Mouse (Mus musculus): Measurements from ENCODE around the gene Gimap3. TPM values are rescaled to one million over a fixed set of nuclear protein-coding genes. Genes with fewer than 3 reads are reported as not detected.

Gene Gimap3
- polyA plus RNA-seq, 1 experiment from 2014 or later, result 0.19 TPM

- ATAC-seq (ENCODE audit: low FRiP score, low TSS enrichment), result no peak
- Histone ChIP-seq H3K27ac (ENCODE audit: low read length) (no peak overlapping the region), H3K36me3 (ENCODE audit: insufficient read depth, low read length) (no peaks in the 10 kb centered on the region), H3K27me3 (ENCODE audit: insufficient read depth, low read length) (no peaks in the 10 kb centered on the region), H3K9ac (replicated peaks; ENCODE audit: low read length) (no peak overlapping the region), H3K4me2 (replicated peaks; ENCODE audit: low read depth, low read length) (no peak overlapping the region), H3K4me3 (ENCODE audit: low read length) (no peak overlapping the region), H3K4me1 (ENCODE audit: insufficient read depth, low read length) (no peaks in the 10 kb centered on the region), H3K9me3 (ENCODE audit: low read length) (no peaks in the 10 kb centered on the region)
- 83% methylated on average over 1 of the region's 1 CpGs for WGBS
These were observed 37.0 kb downstream of the Gimap3 start for GRCm38 (mm10) chr6:48733660-48734059.

- H3K4me1 ChIP-seq (ENCODE audit: insufficient read depth, low read length), result no peaks in the 10 kb centered on the region
- ATAC-seq (ENCODE audit: low FRiP score, low TSS enrichment), result no peak
- H3K27ac ChIP-seq (ENCODE audit: low read length), result no peak overlapping the region
- no peak overlapping the region for H3K9ac ChIP-seq (replicated peaks; ENCODE audit: low read length)
- H3K4me3 ChIP-seq (ENCODE audit: low read length), result no peak overlapping the region
- 41% methylated on average over 8 of the region's 8 CpGs for WGBS
- H3K4me2 ChIP-seq (replicated peaks; ENCODE audit: low read depth, low read length), result no peak overlapping the region
- no peaks in the 10 kb centered on the region for H3K9me3 ChIP-seq (ENCODE audit: low read length)
- no peaks in the 10 kb centered on the region for H3K36me3 ChIP-seq (ENCODE audit: insufficient read depth, low read length)
- H3K27me3 ChIP-seq (ENCODE audit: insufficient read depth, low read length), result no peaks in the 10 kb centered on the region
These were observed 37.8 kb downstream of the Gimap3 start for GRCm38 (mm10) chr6:48732864-48733304.

GRCm38 (mm10) chr6:48727761-48728160 lies 42.9 kb downstream of the Gimap3 start:
- Histone ChIP-seq H3K4me1 (ENCODE audit: insufficient read depth, low read length) (no peaks in the 10 kb centered on the region; the same call in 1 of the 2 replicates), H3K4me2 (replicated peaks; ENCODE audit: low read depth, low read length) (no peak overlapping the region), H3K27ac (ENCODE audit: low read length) (no peak overlapping the region), H3K9me3 (ENCODE audit: low read length) (0 out of 2 replicates have a peak, but pooled peaks cover 3% of the 10 kb centered on the region), H3K4me3 (ENCODE audit: low read length) (no peak overlapping the region), H3K9ac (replicated peaks; ENCODE audit: low read length) (no peak overlapping the region), H3K36me3 (ENCODE audit: insufficient read depth, low read length) (no peaks in the 10 kb centered on the region), H3K27me3 (ENCODE audit: insufficient read depth, low read length) (no peaks in the 10 kb centered on the region)
- ATAC-seq (ENCODE audit: low FRiP score, low TSS enrichment), result no peak
- WGBS, result 89% methylated on average over 5 of the region's 5 CpGs

- 29% methylated on average over 1 of the region's 1 CpGs for WGBS
- H3K4me1 ChIP-seq (ENCODE audit: insufficient read depth, low read length), result no peaks in the 10 kb centered on the region; the same call in 1 of the 2 replicates
- H3K4me2 ChIP-seq (replicated peaks; ENCODE audit: low read depth, low read length), result no peak overlapping the region
- no peaks in the 10 kb centered on the region for H3K27me3 ChIP-seq (ENCODE audit: insufficient read depth, low read length)
- H3K4me3 ChIP-seq (ENCODE audit: low read length), result no peak overlapping the region
- H3K9me3 ChIP-seq (ENCODE audit: low read length), result 0 out of 2 replicates have a peak, but pooled peaks cover 3% of the 10 kb centered on the region
- H3K9ac ChIP-seq (replicated peaks; ENCODE audit: low read length), result no peak overlapping the region
- H3K36me3 ChIP-seq (ENCODE audit: insufficient read depth, low read length), result no peaks in the 10 kb centered on the region
- H3K27ac ChIP-seq (ENCODE audit: low read length), result peak overlapping the region; percentile 31; the same call in 1 of the 2 replicates
- ATAC-seq (ENCODE audit: low FRiP score, low TSS enrichment), result peak; percentile 82
These were observed 45.2 kb downstream of the Gimap3 start for GRCm38 (mm10) chr6:48725476-48725875.

GRCm38 (mm10) chr6:48723468-48723867 lies 47.2 kb downstream of the Gimap3 start:
- 81% methylated on average over 8 of the region's 8 CpGs for whole genome bisulfite sequencing
- ATAC-seq (ENCODE audit: low FRiP score, low TSS enrichment), result no peak
- Histone ChIP-seq H3K9ac (replicated peaks; ENCODE audit: low read length) (no peak overlapping the region), H3K4me3 (ENCODE audit: low read length) (no peak overlapping the region), H3K36me3 (ENCODE audit: insufficient read depth, low read length) (no peaks in the 10 kb centered on the region), H3K27me3 (ENCODE audit: insufficient read depth, low read length) (no peaks in the 10 kb centered on the region), H3K9me3 (ENCODE audit: low read length) (0 out of 2 replicates have a peak, but pooled peaks cover 3% of the 10 kb centered on the region), H3K27ac (ENCODE audit: low read length) (no peak overlapping the region), H3K4me2 (replicated peaks; ENCODE audit: low read depth, low read length) (no peak overlapping the region), H3K4me1 (ENCODE audit: insufficient read depth, low read length) (no peaks in the 10 kb centered on the region; the same call in 1 of the 2 replicates)

GRCm38 (mm10) chr6:48720326-48720725 lies 50.3 kb downstream of the Gimap3 start:
- H3K4me1 ChIP-seq (ENCODE audit: insufficient read depth, low read length), result no peaks in the 10 kb centered on the region
- H3K36me3 ChIP-seq (ENCODE audit: insufficient read depth, low read length), result no peaks in the 10 kb centered on the region
- no peak overlapping the region for H3K4me2 ChIP-seq (replicated peaks; ENCODE audit: low read depth, low read length)
- no peak overlapping the region for H3K9ac ChIP-seq (replicated peaks; ENCODE audit: low read length)
- no peak overlapping the region for H3K27ac ChIP-seq (ENCODE audit: low read length)
- 0 out of 2 replicates have a peak, but pooled peaks cover 3% of the 10 kb centered on the region for H3K9me3 ChIP-seq (ENCODE audit: low read length)
- no peak overlapping the region for H3K4me3 ChIP-seq (ENCODE audit: low read length)
- WGBS, result 78% methylated on average over 4 of the region's 4 CpGs
- H3K27me3 ChIP-seq (ENCODE audit: insufficient read depth, low read length), result no peaks in the 10 kb centered on the region
- no peak for ATAC-seq (ENCODE audit: low FRiP score, low TSS enrichment)

GRCm38 (mm10) chr6:48718455-48718854 lies 52.2 kb downstream of the Gimap3 start, which contains the start of the genes Gm28053 and Gimap7:
TSS of gene Gm28053 (plus strand) at chr6:48718607.
TSS of gene Gimap7 (plus strand) at chr6:48718621.
- Histone ChIP-seq H3K36me3 (ENCODE audit: insufficient read depth, low read length) (no peaks in the 10 kb centered on the region), H3K27ac (ENCODE audit: low read length) (no peak within 1 kb of the TSS), H3K4me1 (ENCODE audit: insufficient read depth, low read length) (no peaks in the 10 kb centered on the region), H3K9ac (replicated peaks; ENCODE audit: low read length) (no peak within 1 kb of the TSS), H3K27me3 (ENCODE audit: insufficient read depth, low read length) (no peaks in the 10 kb centered on the region), H3K4me3 (ENCODE audit: low read length) (no peak within 1 kb of the TSS), H3K9me3 (ENCODE audit: low read length) (no peaks in the 10 kb centered on the region), H3K4me2 (replicated peaks; ENCODE audit: low read depth, low read length) (no peak within 1 kb of the TSS)
- WGBS, result 58% methylated on average over 2 of the region's 2 CpGs
- no peak for ATAC-seq (ENCODE audit: low FRiP score, low TSS enrichment)

Other genes with a start within 250 kb of the Gimap3 start
- 32.7 and 33.8 TPM in 2 replicates for gene Atp6v0e2, start 233.2 kb downstream of the Gimap3 start, polyA plus RNA-seq (2015; fragmentation: Nextera tagmentation; extraction: Ambion mirVana)
- gene Lrrc61, start 216.1 kb downstream of the Gimap3 start, polyA plus RNA-seq (2015; fragmentation: Nextera tagmentation; extraction: Ambion mirVana), result 14.3 and 14.5 TPM in 2 replicates
- gene Rarres2, start 198.1 kb downstream of the Gimap3 start, polyA plus RNA-seq (2015; fragmentation: Nextera tagmentation; extraction: Ambion mirVana), result 64.5 and 76.1 TPM in 2 replicates
- not detected in 2 replicates for gene Gm45021, start 181.2 kb downstream of the Gimap3 start, polyA plus RNA-seq (2015; fragmentation: Nextera tagmentation; extraction: Ambion mirVana)
- gene Repin1, start 177.0 kb downstream of the Gimap3 start, polyA plus RNA-seq (2015; fragmentation: Nextera tagmentation; extraction: Ambion mirVana), result 52.9 and 59.3 TPM in 2 replicates
- gene Gm44965, start 176.9 kb downstream of the Gimap3 start, polyA plus RNA-seq (2015; fragmentation: Nextera tagmentation; extraction: Ambion mirVana), result 0.69 TPM in 1 of 2 replicates, not detected in the other
- gene Zfp775, start 168.8 kb downstream of the Gimap3 start, polyA plus RNA-seq (2015; fragmentation: Nextera tagmentation; extraction: Ambion mirVana), result 7.5 and 9.3 TPM in 2 replicates
- gene AI854703, start 144.1 kb downstream of the Gimap3 start, polyA plus RNA-seq (2015; fragmentation: Nextera tagmentation; extraction: Ambion mirVana), result 4.3 and 5.4 TPM in 2 replicates
- 3.5 TPM in 2 replicates for gene Gimap8, start 123.6 kb downstream of the Gimap3 start, polyA plus RNA-seq (2015; fragmentation: Nextera tagmentation; extraction: Ambion mirVana)
- gene Gimap9, start 94.7 kb downstream of the Gimap3 start, polyA plus RNA-seq (2015; fragmentation: Nextera tagmentation; extraction: Ambion mirVana), result 12.7 and 14.8 TPM in 2 replicates
- 84.6 and 86.0 TPM in 2 replicates for gene Gimap4, start 86.3 kb downstream of the Gimap3 start, polyA plus RNA-seq (2015; fragmentation: Nextera tagmentation; extraction: Ambion mirVana)
- 59.4 and 67.3 TPM in 2 replicates for gene Gimap6, start 62.6 kb downstream of the Gimap3 start, polyA plus RNA-seq (2015; fragmentation: Nextera tagmentation; extraction: Ambion mirVana)
- 1.4 and 2.4 TPM in 2 replicates for gene Gm28053, start 52.2 kb downstream of the Gimap3 start, polyA plus RNA-seq (2015; fragmentation: Nextera tagmentation; extraction: Ambion mirVana)
- not detected in 2 replicates for gene Gimap7, start 52.2 kb downstream of the Gimap3 start, polyA plus RNA-seq (2015; fragmentation: Nextera tagmentation; extraction: Ambion mirVana)
- 39.5 and 43.2 TPM in 2 replicates for gene Gimap1, start 31.8 kb downstream of the Gimap3 start, polyA plus RNA-seq (2015; fragmentation: Nextera tagmentation; extraction: Ambion mirVana)
- gene Gimap5, start 24.7 kb downstream of the Gimap3 start, polyA plus RNA-seq (2015; fragmentation: Nextera tagmentation; extraction: Ambion mirVana), result 18.0 and 19.9 TPM in 2 replicates
- gene Tmem176a, start 70.1 kb upstream of the Gimap3 start, polyA plus RNA-seq (2015; fragmentation: Nextera tagmentation; extraction: Ambion mirVana), result 194 and 227 TPM in 2 replicates
- 479 and 496 TPM in 2 replicates for gene Tmem176b, start 70.6 kb upstream of the Gimap3 start, polyA plus RNA-seq (2015; fragmentation: Nextera tagmentation; extraction: Ambion mirVana)
- gene Aoc1, start 102.0 kb upstream of the Gimap3 start, polyA plus RNA-seq (2015; fragmentation: Nextera tagmentation; extraction: Ambion mirVana), result 4.7 and 6.0 TPM in 2 replicates
- gene 1600015I10Rik, start 159.0 kb upstream of the Gimap3 start, polyA plus RNA-seq (2015; fragmentation: Nextera tagmentation; extraction: Ambion mirVana), result not detected in 2 replicates
- not detected in 2 replicates for gene Doxl2, start 204.1 kb upstream of the Gimap3 start, polyA plus RNA-seq (2015; fragmentation: Nextera tagmentation; extraction: Ambion mirVana)
- gene Svs1, start 216.0 kb upstream of the Gimap3 start, polyA plus RNA-seq (2015; fragmentation: Nextera tagmentation; extraction: Ambion mirVana), result not detected in 2 replicates